Mouse (Mus musculus): ENCODE measurements around the gene Enpp4. TPM values are rescaled to one million over a fixed set of nuclear protein-coding genes. Genes with fewer than 3 reads are reported as not detected.

Enpp4 gene
- polyA plus RNA-seq, 1 experiment: 2.9 TPM

- H3K79me2 ChIP-seq (ENCODE audit: control insufficient read depth, insufficient read depth): no peaks in the 10 kb centered on the region
- H3K4me2 ChIP-seq (ENCODE audit: low read depth): no peak overlapping the region
- no peaks in the 10 kb centered on the region for H3K36me3 ChIP-seq (ENCODE audit: control insufficient read depth, insufficient read depth)
- H3ac ChIP-seq (ENCODE audit: control insufficient read depth, insufficient read length): no peak overlapping the region
- TF ChIP-seq MYOG (IDR thresholded peaks at IDR 0.05; ENCODE audit: control insufficient read depth in 1 of 3, insufficient read depth in 1 of 3, insufficient read length in 2 of 3, low read depth in 2 of 3) (no peak), CEBPB (IDR thresholded peaks at IDR 0.05; ENCODE audit: insufficient read depth, poor library complexity, severe bottlenecking) (no peak), POLR2A (IDR thresholded peaks at IDR 0.05; ENCODE audit: insufficient read length, low read depth) (no peak)
- H3K4me3 ChIP-seq: no peak overlapping the region
- H3K27me3 ChIP-seq (ENCODE audit: control insufficient read depth, insufficient read depth, insufficient read length): no peaks in the 10 kb centered on the region
Observed at GRCm38 (mm10) chr17:44151130-44151529, 45.5 kb upstream of the Enpp4 start.

- no peak overlapping the region for H3K4me3 ChIP-seq
Observed at GRCm38 (mm10) chr17:44148109-44148846, 42.7 kb upstream of the Enpp4 start.

GRCm38 (mm10) chr17:44145806-44146205 is 40.2 kb upstream of the Enpp4 start:
- H3ac ChIP-seq (ENCODE audit: control insufficient read depth, insufficient read length): no peak overlapping the region
- no peaks in the 10 kb centered on the region for H3K36me3 ChIP-seq (ENCODE audit: control insufficient read depth, insufficient read depth)
- H3K4me2 ChIP-seq (ENCODE audit: low read depth): no peak overlapping the region
- no peak overlapping the region for H3K4me3 ChIP-seq
- H3K79me2 ChIP-seq (ENCODE audit: control insufficient read depth, insufficient read depth): no peaks in the 10 kb centered on the region
- TF ChIP-seq POLR2A (IDR thresholded peaks at IDR 0.05; ENCODE audit: insufficient read length, low read depth) (no peak), MYOG (IDR thresholded peaks at IDR 0.05; ENCODE audit: control insufficient read depth in 1 of 3, insufficient read depth in 1 of 3, insufficient read length in 2 of 3, low read depth in 2 of 3) (no peak), POLR2AphosphoS2 (IDR thresholded peaks at IDR 0.05; ENCODE audit: insufficient read length, low read depth) (no peak), TCF3 (IDR thresholded peaks at IDR 0.05; ENCODE audit: insufficient read length, low read depth) (no peak), REST (IDR thresholded peaks at IDR 0.05; ENCODE audit: insufficient read depth, insufficient read length) (no peak), SRF (IDR thresholded peaks at IDR 0.05; ENCODE audit: control insufficient read depth, insufficient read length, low read depth) (no peak), E2F4 (IDR thresholded peaks at IDR 0.05; ENCODE audit: insufficient read depth) (no peak), MYOD1 (IDR thresholded peaks at IDR 0.05; ENCODE audit: control insufficient read depth in 1 of 3, insufficient read length in 2 of 3, low read depth in 2 of 3) (no peak), TCF12 (IDR thresholded peaks at IDR 0.05; ENCODE audit: insufficient read depth, poor library complexity, severe bottlenecking) (no peak), CEBPB (IDR thresholded peaks at IDR 0.05; ENCODE audit: insufficient read depth, poor library complexity, severe bottlenecking) (no peak), USF1 (IDR thresholded peaks at IDR 0.05; ENCODE audit: low read depth) (no peak)
- peaks cover 4% of the 10 kb centered on the region for H3K27me3 ChIP-seq (ENCODE audit: control insufficient read depth, insufficient read depth, insufficient read length)

More at GRCm38 (mm10) chr17:44148109-44148846, 42.7 kb upstream of the Enpp4 start:
- Histone ChIP-seq H3K36me3 (ENCODE audit: control insufficient read depth, insufficient read depth) (no peaks in the 10 kb centered on the region), H3ac (ENCODE audit: control insufficient read depth, insufficient read length) (no peak overlapping the region), H3K79me2 (ENCODE audit: control insufficient read depth, insufficient read depth) (no peaks in the 10 kb centered on the region), H3K4me2 (ENCODE audit: low read depth) (no peak overlapping the region), H3K27me3 (ENCODE audit: control insufficient read depth, insufficient read depth, insufficient read length) (no peaks in the 10 kb centered on the region)
- TF ChIP-seq USF1 (IDR thresholded peaks at IDR 0.05; ENCODE audit: low read depth) (no peak), MYOG (IDR thresholded peaks at IDR 0.05; ENCODE audit: control insufficient read depth in 1 of 3, insufficient read depth in 1 of 3, insufficient read length in 2 of 3, low read depth in 2 of 3) (no peak), SRF (IDR thresholded peaks at IDR 0.05; ENCODE audit: control insufficient read depth, insufficient read length, low read depth) (no peak), E2F4 (IDR thresholded peaks at IDR 0.05; ENCODE audit: insufficient read depth) (no peak), TCF3 (IDR thresholded peaks at IDR 0.05; ENCODE audit: insufficient read length, low read depth) (no peak), POLR2A (IDR thresholded peaks at IDR 0.05; ENCODE audit: insufficient read length, low read depth) (no peak), MYOD1 (IDR thresholded peaks at IDR 0.05; ENCODE audit: control insufficient read depth in 1 of 3, insufficient read length in 2 of 3, low read depth in 2 of 3) (no peak), TCF12 (IDR thresholded peaks at IDR 0.05; ENCODE audit: insufficient read depth, poor library complexity, severe bottlenecking) (no peak), MAX (IDR thresholded peaks at IDR 0.05; ENCODE audit: low read depth) (no peak), REST (IDR thresholded peaks at IDR 0.05; ENCODE audit: insufficient read depth, insufficient read length) (no peak), CEBPB (IDR thresholded peaks at IDR 0.05; ENCODE audit: insufficient read depth, poor library complexity, severe bottlenecking) (no peak), POLR2AphosphoS2 (IDR thresholded peaks at IDR 0.05; ENCODE audit: insufficient read length, low read depth) (no peak)

GRCm38 (mm10) chr17:44136863-44137640 is 31.4 kb upstream of the Enpp4 start:
- H3K4me2 ChIP-seq (ENCODE audit: low read depth): no peak overlapping the region
- H3K4me3 ChIP-seq: no peak overlapping the region
- TF ChIP-seq USF1 (IDR thresholded peaks at IDR 0.05; ENCODE audit: low read depth) (no peak), MAX (IDR thresholded peaks at IDR 0.05; ENCODE audit: low read depth) (no peak), POLR2AphosphoS2 (IDR thresholded peaks at IDR 0.05; ENCODE audit: insufficient read length, low read depth) (no peak), E2F4 (IDR thresholded peaks at IDR 0.05; ENCODE audit: insufficient read depth) (no peak), CEBPB (IDR thresholded peaks at IDR 0.05; ENCODE audit: insufficient read depth, poor library complexity, severe bottlenecking) (no peak), REST (IDR thresholded peaks at IDR 0.05; ENCODE audit: insufficient read depth, insufficient read length) (no peak), SRF (IDR thresholded peaks at IDR 0.05; ENCODE audit: control insufficient read depth, insufficient read length, low read depth) (no peak), POLR2A (IDR thresholded peaks at IDR 0.05; ENCODE audit: insufficient read length, low read depth) (no peak)
- no peaks in the 10 kb centered on the region for H3K79me2 ChIP-seq (ENCODE audit: control insufficient read depth, insufficient read depth)
- no peak overlapping the region for H3ac ChIP-seq (ENCODE audit: control insufficient read depth, insufficient read length)
- peaks cover 4% of the 10 kb centered on the region for H3K27me3 ChIP-seq (ENCODE audit: control insufficient read depth, insufficient read depth, insufficient read length)
- no peaks in the 10 kb centered on the region for H3K36me3 ChIP-seq (ENCODE audit: control insufficient read depth, insufficient read depth)
